Mouse (Mus musculus) cerebellum, postnatal 4 days (tissue): Measurements from ENCODE around the gene Pde2a.

Source experiments
- DNase-seq, 2 experiments: peaks; one replicate each; pipeline ENCODE4 v3.0.0; 2022; ENCODE audit warnings: low spot score in 2 of 2, mixed read lengths in 1 of 2

Gene Pde2a

GRCm38 (mm10) chr7:101421529-101421928 is at the start of gene Pde2a:
Gene Pde2a, plus strand, starts transcription at chr7:101421691.
- DNase-seq: no peak

DNA sequence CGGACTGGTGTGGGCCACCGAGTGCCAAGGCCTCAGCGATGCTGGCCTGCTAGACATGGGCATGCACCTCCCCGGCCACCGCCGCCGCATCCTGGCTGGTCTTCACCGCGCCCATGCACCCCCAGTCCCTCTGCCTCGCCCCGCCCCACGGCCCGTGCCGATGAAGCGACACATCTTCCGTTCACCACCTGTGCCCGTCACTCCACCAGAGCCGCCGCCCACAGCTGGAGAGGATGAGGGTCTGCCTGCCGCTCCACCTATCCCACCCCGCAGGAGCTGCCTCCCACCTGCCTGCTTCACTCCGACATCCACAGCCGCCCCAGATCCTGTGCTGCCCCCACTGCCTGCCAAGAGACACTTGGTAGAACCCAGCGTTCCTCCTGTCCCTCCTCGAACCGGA is 48.4 kb upstream of the Pde2a start:
- no peak for DNase-seq

DNA sequence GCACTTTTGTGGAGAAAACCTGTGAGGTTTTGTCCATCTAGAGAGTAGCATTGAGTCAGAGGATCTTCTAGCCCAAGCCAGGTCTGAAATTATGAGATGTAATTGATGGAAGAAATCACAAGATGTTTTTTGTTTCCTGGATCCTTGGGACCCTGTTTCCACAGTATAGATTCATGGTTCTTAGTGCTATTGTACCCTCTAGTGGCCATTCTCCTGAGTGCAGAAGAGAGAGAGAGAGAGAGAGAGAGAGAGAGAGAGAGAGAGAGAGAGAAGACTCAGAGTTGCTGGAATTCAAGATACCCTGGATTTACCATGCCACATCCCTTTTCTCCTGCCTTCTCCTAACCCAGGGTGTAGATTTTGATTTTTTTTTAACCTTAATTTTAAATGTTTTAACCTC is 47.3 kb upstream of the Pde2a start:
- peak in 1 of 2 experiments; percentile 37 for DNase-seq

GRCm38 (mm10) chr7:101376701-101377340 is 44.7 kb upstream of the Pde2a start:
- DNase-seq: no peak

DNA sequence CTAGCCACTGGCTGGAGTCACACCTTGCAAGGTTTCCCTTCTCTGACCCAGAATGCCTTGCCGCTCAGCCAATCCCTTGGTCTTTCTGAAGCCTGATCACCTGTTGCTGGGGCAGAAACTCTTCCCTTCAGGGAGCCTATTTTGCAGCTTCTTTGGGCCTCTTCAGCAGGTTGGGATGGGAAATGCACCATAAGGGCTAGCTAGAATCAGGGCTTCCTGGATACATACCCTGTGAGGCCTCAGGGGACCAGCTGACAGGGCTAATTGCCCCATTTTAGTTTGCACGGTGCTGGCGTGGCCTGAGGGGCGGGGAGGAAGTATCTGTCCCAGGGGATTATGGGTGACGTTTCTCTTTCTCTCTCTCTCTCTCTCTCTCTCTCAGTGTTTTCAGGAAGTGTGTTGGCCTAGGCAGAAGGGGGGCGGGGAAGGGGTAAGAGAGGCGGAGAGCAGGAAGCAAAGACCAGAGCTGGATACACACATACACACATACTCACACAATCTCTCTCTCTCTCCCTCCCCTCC is 43.7 kb upstream of the Pde2a start:
- DNase-seq: no peak

- DNase-seq: no peak
These were observed 43.2 kb upstream of the Pde2a start for GRCm38 (mm10) chr7:101378285-101378684.

DNA sequence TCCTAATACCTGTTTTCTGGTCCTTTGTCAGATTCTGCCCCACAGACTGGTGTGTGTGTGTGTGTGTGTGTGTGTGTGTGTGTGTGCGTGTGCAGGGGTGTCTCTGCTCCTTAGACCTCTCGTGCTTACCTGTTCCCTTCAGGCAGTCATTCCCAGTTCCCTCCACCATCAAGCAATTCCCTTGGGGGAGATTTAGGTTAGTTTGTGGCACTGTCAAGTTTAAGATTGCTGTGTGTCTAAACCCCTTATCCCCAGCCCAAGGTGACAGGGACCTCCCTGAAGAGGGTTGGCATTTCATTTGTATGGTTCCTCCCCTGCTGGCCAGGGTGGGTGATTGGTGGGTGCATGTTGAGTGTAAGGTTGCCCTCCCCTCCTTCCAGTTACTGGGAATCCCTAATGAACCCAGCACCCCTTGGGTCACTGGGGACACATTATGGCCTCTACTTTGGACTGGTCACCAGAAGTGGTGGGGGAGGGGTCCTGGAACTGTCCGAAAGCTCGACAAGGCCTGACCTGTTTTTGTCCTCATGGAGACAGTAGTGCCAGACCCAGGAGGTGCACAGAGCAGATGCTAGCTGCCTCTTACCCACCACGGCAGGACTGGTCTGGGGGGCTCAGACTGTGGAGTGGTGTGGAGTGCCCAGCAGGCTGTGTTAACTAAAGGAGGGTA is 42.6 kb upstream of the Pde2a start:
- no peak for DNase-seq

GRCm38 (mm10) chr7:101379732-101380131 is 41.8 kb upstream of the Pde2a start:
- DNase-seq: no peak

DNA sequence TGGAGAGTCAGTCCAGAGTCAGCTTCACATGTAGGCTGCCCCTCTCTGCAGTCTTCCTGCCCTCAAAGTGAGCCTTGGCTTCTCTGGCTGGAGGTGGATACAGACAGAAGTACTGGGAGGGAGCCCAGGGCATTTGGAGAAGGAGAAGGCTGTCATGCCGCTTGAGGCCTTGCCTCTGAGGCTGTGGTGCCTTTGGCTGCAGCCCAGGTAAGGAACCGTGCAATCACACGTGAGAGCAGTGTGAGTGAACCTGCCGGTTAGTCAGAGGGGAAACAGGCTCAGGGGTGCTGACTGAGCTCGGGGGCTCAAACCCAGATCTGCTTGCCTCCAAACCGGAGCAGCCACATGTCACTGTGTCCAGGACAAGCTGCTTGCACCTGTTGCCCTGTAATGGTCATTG is 40.0 kb upstream of the Pde2a start:
- DNase-seq: no peak

DNA sequence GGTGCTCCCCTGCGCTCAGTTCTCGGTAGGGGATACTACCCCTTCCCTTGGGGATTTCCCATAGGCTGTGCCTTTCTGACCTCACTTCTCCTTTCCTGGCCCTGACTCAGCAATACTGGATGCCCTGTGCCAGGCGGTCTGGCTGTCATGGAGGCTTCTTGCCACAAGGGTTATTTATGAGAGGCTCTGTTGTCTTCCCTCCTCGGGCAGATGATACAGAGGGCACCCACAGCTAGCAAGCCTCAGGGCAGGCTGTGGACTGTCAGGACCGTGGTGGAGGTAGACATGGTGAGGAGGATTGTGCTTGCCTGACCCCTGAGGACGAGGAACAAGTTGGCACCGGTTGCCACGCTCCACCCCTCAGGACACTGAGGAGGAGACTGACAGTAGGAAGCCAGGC is 39.1 kb upstream of the Pde2a start:
- no peak for DNase-seq

DNA sequence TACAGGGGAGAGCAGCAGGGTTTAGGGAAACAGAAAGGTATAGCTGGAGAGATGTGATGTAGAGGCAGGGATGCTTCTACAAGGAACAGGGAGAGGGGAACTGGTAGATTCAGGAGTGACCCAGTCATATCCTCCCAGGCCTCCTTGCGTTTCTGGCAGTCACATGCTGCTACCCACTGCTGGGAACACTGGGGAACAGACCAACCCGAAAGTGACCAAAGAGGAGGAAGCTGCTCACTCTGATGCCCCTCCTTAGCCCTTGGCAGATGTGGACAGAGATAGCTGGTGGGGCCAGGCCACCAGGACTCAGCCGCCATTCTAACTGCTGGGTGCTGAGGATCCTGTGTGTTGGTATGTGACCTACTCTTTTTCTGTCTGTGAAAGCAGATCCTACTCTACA is 37.7 kb upstream of the Pde2a start:
- no peak for DNase-seq

DNA sequence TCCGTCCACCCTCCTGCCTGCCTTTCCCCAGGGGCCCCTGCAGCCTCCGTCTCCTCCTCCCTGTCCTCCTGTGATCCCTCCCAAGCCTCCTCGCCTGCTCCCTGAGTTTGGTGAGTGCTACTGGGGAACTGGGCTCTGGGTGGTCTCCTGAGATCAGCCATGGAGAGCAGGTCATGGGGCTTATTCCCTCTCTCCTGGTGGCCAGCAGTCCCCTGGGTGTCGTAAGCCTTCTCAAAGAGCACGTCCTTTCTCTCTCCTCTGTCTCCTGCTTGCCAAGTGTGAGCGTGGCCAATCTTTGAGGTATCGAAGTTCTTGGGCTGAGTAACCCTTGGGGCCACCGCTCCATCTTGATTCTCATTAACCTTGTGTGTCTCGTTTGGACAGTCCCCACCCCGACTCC is 36.6 kb upstream of the Pde2a start:
- no peak for DNase-seq

DNA sequence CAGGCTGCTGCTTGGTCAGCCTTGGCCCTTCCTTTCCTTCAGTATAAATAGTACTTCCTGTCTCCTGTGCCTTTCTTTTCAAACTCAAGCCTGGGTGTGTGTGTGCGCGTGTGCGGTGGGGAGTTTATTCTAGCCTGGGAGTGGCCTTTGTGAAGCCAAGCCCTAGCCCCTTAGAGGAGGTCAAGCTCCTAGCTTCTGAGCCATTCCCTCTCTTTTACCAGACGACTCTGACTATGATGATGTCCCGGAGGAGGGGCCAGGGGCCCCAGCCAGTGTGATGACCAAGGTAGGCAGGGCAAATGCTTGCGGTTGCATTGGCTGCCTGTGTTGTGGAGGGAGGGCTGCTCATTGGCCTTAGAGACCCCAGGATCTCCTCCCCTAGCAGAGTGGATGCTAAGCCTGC is 36.2 kb upstream of the Pde2a start:
- DNase-seq: no peak

DNA sequence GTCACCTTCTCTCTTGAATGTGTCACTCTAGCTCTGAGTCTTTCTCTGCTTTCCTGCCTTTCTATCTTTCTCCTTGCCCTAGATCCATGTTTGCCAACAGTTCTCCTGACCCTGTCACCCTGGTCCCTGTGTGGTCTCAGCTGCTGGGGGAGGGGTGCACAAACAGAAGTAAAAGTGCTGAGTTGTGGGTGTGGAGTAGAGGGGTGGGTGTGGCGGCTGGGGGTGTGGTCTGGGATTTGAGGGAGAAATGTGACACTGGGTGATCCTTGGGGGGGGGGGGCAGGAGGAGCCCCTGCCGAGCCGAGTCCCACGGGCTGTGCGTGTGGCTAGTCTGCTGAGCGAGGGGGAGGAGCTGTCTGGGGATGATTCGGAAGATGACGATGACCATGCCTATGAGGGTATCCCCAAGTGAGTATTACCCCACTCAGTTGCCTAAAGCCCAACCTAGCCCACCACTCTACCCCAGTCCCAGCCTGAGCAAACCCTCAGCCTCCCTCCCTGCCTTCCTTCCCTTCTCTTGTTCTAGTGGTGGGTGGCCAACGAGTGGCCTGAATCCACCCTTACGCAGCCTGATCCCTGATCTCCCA is 35.5 kb upstream of the Pde2a start:
- no peak for DNase-seq

GRCm38 (mm10) chr7:101389256-101389655 is 32.2 kb upstream of the Pde2a start:
- no peak for DNase-seq

GRCm38 (mm10) chr7:101391909-101392479 is 29.5 kb upstream of the Pde2a start:
- DNase-seq: no peak

- DNase-seq: no peak
These were observed 28.5 kb upstream of the Pde2a start for GRCm38 (mm10) chr7:101393015-101393414.

DNA sequence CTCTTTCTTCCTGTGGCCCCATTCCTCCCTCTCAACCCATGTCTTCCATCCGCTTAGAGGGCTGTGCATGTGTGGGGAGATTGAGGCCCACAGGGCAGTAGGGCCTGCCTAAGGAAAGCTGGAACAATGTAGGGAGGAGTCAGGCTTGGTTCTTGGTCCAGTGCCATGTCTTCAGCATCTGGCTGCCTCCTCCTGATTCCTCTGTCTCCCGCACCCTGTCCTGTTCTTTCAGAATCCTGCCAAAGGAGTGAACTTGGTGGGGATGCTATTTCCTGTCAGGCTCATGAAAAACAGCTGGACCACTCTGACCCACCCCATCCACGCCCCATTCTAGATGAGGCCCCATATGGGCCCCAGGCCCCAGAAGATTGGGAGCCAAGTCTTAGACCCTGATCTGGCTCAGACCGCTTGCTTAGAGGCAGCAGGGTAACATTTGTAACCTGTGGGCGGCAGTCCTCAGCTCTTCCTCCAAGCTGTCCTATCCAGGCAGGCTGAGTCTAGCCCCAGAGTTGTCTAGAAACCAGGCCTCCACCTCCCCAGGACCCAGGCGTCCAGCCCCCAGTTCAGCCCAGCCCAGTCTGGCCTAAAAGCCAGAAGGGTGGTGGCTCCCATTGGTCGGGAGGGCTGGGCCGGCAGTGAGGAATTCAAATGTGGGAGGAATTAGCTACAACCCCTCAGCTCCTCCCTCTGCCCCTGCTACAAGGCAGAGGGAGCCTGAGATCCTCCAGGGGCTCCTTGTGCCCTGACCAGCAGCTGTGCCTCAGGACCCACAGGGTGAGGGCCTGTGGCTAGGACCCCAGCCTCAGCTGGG is 27.6 kb upstream of the Pde2a start:
- DNase-seq: no peak

DNA sequence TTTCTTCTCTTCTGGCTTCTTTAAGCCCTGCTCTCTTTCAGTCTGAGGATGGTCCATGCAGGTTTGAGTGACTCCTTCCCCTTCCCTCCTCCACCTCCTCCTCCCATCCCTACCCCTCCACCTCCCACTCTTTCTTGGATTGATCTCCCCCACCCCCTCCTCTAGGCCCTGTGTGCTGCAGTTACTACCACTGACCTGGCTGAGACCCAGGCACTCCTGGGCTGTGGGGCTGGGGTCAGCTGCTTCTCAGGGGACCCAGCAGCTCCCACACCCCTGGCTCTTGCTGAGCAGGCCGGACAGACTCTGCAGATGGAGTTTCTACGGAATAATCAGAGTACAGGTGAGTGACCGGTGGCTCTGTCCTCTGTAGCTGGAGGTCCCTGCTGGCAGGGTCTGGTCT is 26.9 kb upstream of the Pde2a start:
- DNase-seq: no peak

- no peak for DNase-seq
These were observed 26.0 kb upstream of the Pde2a start for GRCm38 (mm10) chr7:101395471-101395870.

DNA sequence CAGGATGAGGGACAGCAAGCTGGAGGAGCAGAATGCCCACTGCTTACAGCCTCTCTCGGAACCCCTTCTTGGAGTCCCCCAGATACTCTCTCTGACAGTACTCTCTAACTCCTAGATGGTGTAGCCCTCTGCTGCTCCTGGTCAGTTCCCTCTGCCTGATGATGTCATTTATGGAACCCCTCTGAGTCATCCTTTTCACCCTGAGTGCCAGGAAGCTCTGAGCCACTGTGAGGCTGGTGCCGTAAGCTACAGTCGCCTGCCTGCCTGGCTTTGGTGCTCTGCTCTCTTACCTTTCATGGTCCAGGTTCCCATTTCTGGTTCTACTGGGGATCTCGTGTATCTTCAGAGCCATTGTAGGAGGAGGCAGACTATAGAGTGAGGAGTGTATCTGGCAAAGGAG is 24.3 kb upstream of the Pde2a start:
- no peak for DNase-seq

- peak in 1 of 2 experiments; percentile 28 for DNase-seq
These were observed 20.0 kb upstream of the Pde2a start for GRCm38 (mm10) chr7:101401510-101401909.
